Mouse (Mus musculus) neutrophil, adult 5-6 weeks (primary cell): ENCODE results near the gene Mrps14. TPM values are rescaled to one million over a fixed set of nuclear protein-coding genes. Genes with fewer than 3 reads are reported as not detected.

ENCODE experiments used
- ATAC-seq: fragments of 151-379, 151-347 bp; 2 replicates; pipeline ENCODE4 v1.8.0; 2017; ENCODE audit warnings: mild to moderate bottlenecking, moderate TSS enrichment; ENCODE audit not compliant: insufficient number of reproducible peaks, poor library complexity, low FRiP score, severe bottlenecking; ENCODE audit errors: extremely low read depth
- total RNA-seq: library from RNA; stranded (forward); fragments of 200-1000 nt; gene quantifications from 2 replicates; pipeline ENCODE4 v1.2.3, GENCODE M21; 2017

The Mrps14 gene
- 29.1 and 34.9 TPM in 2 replicates for total RNA-seq

- peak; percentile 98 for ATAC-seq
These were observed at the start of gene Mrps14 for GRCm38 (mm10) chr1:160194529-160195336. Mrps14 (plus strand) TSS chr1:160195215.

GRCm38 (mm10) chr1:160145606-160146005 lies 49.4 kb upstream of the Mrps14 start:
- ATAC-seq, result no peak

- no peak for ATAC-seq
These were observed 47.7 kb upstream of the Mrps14 start for GRCm38 (mm10) chr1:160147274-160147673.

- no peak for ATAC-seq
These were observed 45.6 kb upstream of the Mrps14 start for GRCm38 (mm10) chr1:160149291-160149906.

GRCm38 (mm10) chr1:160150726-160151125 lies 44.3 kb upstream of the Mrps14 start:
- no peak for ATAC-seq

GRCm38 (mm10) chr1:160153480-160153879 lies 41.5 kb upstream of the Mrps14 start, which contains the start of gene Tnn:
Tnn (minus strand) TSS chr1:160153580.
- no peak for ATAC-seq

- no peak for ATAC-seq
These were observed 36.8 kb upstream of the Mrps14 start for GRCm38 (mm10) chr1:160158190-160158589.

GRCm38 (mm10) chr1:160166600-160166999 lies 28.4 kb upstream of the Mrps14 start:
- ATAC-seq, result no peak

- ATAC-seq, result no peak
These were observed 18.1 kb upstream of the Mrps14 start for GRCm38 (mm10) chr1:160176903-160177302.

GRCm38 (mm10) chr1:160181216-160181615 lies 13.8 kb upstream of the Mrps14 start:
- no peak for ATAC-seq

- ATAC-seq, result no peak
These were observed 10.5 kb upstream of the Mrps14 start for GRCm38 (mm10) chr1:160184506-160184905.

GRCm38 (mm10) chr1:160195337-160195663 lies 285 bp downstream of the Mrps14 start:
- ATAC-seq, result no peak

- ATAC-seq, result no peak
These were observed 10.5 kb downstream of the Mrps14 start for GRCm38 (mm10) chr1:160205486-160205885.

- ATAC-seq, result no peak
These were observed 14.8 kb downstream of the Mrps14 start for GRCm38 (mm10) chr1:160209844-160210243.

- ATAC-seq, result no peak
These were observed 15.6 kb downstream of the Mrps14 start for GRCm38 (mm10) chr1:160210566-160210965.

GRCm38 (mm10) chr1:160211597-160212122 lies 16.6 kb downstream of the Mrps14 start:
- no peak for ATAC-seq

GRCm38 (mm10) chr1:160212123-160212691 lies 17.2 kb downstream of the Mrps14 start:
- ATAC-seq, result no peak

GRCm38 (mm10) chr1:160212703-160213669 lies 18.0 kb downstream of the Mrps14 start, which contains the start of gene Cacybp:
Cacybp (minus strand) TSS chr1:160212875.
- ATAC-seq, result peak; percentile 93

- no peak for ATAC-seq
These were observed 19.2 kb downstream of the Mrps14 start for GRCm38 (mm10) chr1:160214171-160214570.
